Mouse (Mus musculus) testis, adult 2 months (tissue): ENCODE measurements around the gene Gm20721.

Experiments used
- CTCF ChIP-seq: fragments of 200-500 bp; IDR thresholded peaks from 2 replicates; pipeline ENCODE4 v1.5.1; 2012; ENCODE audit warnings: low read depth, mild to moderate bottlenecking, inconsistent platforms, low read length, moderate library complexity; ENCODE audit not compliant: control insufficient read depth, insufficient read depth, insufficient replicate concordance
- POLR2A ChIP-seq: fragments of 200-500 bp; IDR thresholded peaks from 2 replicates; pipeline ENCODE4 v1.6.1; 2012; ENCODE audit warnings: low read depth, mild to moderate bottlenecking, inconsistent platforms, low read length, moderate library complexity; ENCODE audit not compliant: control insufficient read depth

- TF ChIP-seq CTCF (no peak), POLR2A (no peak)
Measured at GRCm38 (mm10) chr2:174302526-174302925, 44.0 kb downstream of the Gm20721 start.
